Mouse (Mus musculus) ES-E14 (cell line): ENCODE results near the gene Unc13c.

Source experiments
- HCFC1 ChIP-seq: IDR thresholded peaks from 2 replicates; pipeline ENCODE4 v1.6.1; 2012; ENCODE audit warnings: low read length, inconsistent platforms, borderline replicate concordance; ENCODE audit not compliant: insufficient read depth
- MAFK ChIP-seq: IDR thresholded peaks from 2 replicates; pipeline ENCODE4 v1.6.1; 2014; ENCODE audit warnings: mild to moderate bottlenecking, low read depth, low read length, inconsistent platforms; ENCODE audit not compliant: insufficient read depth

DNA sequence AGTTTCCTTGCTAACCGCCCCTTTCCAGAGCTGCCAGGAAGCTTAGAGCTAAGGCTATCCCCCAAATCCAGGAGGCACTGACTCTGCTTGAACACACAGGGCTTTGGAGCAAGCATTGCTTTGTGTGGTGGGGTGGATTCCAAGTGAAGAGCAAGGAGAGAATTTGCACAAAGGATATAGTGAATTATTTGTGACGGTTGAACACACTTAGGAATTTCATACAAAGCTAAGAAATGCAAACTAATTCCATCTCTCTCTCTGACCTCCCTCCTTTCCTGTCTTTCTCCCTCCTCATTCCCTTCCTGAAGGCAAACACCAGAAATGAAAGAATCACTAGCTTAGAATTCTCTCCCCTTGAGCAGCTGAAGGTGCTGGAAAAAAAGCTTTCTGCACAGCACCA lies 271.7 kb downstream of the Unc13c start:
- TF ChIP-seq HCFC1: no peak
- no peak for TF ChIP-seq MAFK
